Mouse (Mus musculus): ENCODE results near the gene Vmn1r60. TPM values are rescaled to one million over a fixed set of nuclear protein-coding genes. Genes with fewer than 3 reads are reported as not detected.
"Not testable (repeated sequence)": the region's sequence is repeated elsewhere in the genome, so short reads cannot be mapped to it uniquely, and the experiment has no call there.

Vmn1r60 gene
- total RNA-seq (2021): not detected
- long read RNA-seq, experiment 1: 0 reads
- long read RNA-seq, experiment 2: 0 reads

- DNase-seq: not testable (repeated sequence)
These were observed at the start of gene Vmn1r60 for GRCm38 (mm10) chr7:5547217-5547616. Vmn1r60 (minus strand) TSS chr7:5547317.

GRCm38 (mm10) chr7:5540770-5541436 is 6.2 kb downstream of the Vmn1r60 start:
- DNase-seq: not testable (repeated sequence)

- not testable (repeated sequence) for DNase-seq
These were observed 53.3 kb downstream of the Vmn1r60 start, which contains the start of gene Vmn2r28 for GRCm38 (mm10) chr7:5493856-5494255. Vmn2r28 (minus strand) TSS chr7:5493956.

Other genes with a start within 250 kb of the Vmn1r60 start
- gene Gm5065, start 196.8 kb downstream of the Vmn1r60 start, total RNA-seq (2021): not detected
- gene Nlrp2, start 196.3 kb downstream of the Vmn1r60 start, total RNA-seq (2021): not detected
- gene Vmn1r58, start 133.9 kb downstream of the Vmn1r60 start, total RNA-seq (2021): not detected
- gene Vmn1r59, start 90.5 kb downstream of the Vmn1r60 start, total RNA-seq (2021): not detected
- not detected for gene Vmn2r28, start 53.4 kb downstream of the Vmn1r60 start, total RNA-seq (2021)
- not detected for gene Vmn1r61, start 66.0 kb upstream of the Vmn1r60 start, total RNA-seq (2021)
- not detected for gene Vmn1r62, start 126.3 kb upstream of the Vmn1r60 start, total RNA-seq (2021)

Measured in gastrocnemius, postnatal 25 days (tissue).